Mouse (Mus musculus) CH12.LX (cell line): ENCODE measurements around the gene Nf1. TPM values are rescaled to one million over a fixed set of nuclear protein-coding genes. Genes with fewer than 3 reads are reported as not detected.

Experiments
- DNase-seq: peaks from one replicate; pipeline ENCODE4 v3.0.0-alpha.2; 2013; ENCODE audit errors: extremely low read depth
- H3K27ac ChIP-seq: 2 replicates; pipeline ENCODE4 v1.5.1; 2012; ENCODE audit warnings: low read depth, mild to moderate bottlenecking, control low read depth, moderate library complexity; ENCODE audit not compliant: insufficient read depth
- H3K27me3 ChIP-seq: replicated peaks from 2 replicates; pipeline ENCODE3; 2012; ENCODE audit warnings: inconsistent platforms
- H3K36me3 ChIP-seq, 2 experiments: replicated peaks in 1 of 2; 2 replicates each; pipeline versions ENCODE3 to v1.6.1; 2012; ENCODE audit warnings: inconsistent platforms in 1 of 2, low read length in 1 of 2, mild to moderate bottlenecking in 1 of 2, mixed read lengths in 1 of 2, moderate library complexity in 1 of 2; ENCODE audit not compliant: control insufficient read depth in 1 of 2, insufficient read depth in 1 of 2
- H3K4me1 ChIP-seq, 2 experiments: 2 replicates each; pipeline ENCODE4 v1.6.1; 2012; ENCODE audit warnings: inconsistent platforms in 1 of 2, moderate library complexity in 1 of 2; ENCODE audit not compliant: insufficient read depth in 2 of 2, control insufficient read depth in 1 of 2
- H3K4me2 ChIP-seq: 2 replicates; pipeline ENCODE4 v1.6.1; 2012; ENCODE audit warnings: low read depth, mild to moderate bottlenecking, control low read depth; ENCODE audit not compliant: poor library complexity, insufficient read depth, severe bottlenecking
- H3K4me3 ChIP-seq, 3 experiments: fragments of 150-350 bp in 1 of 3; sonication (generic) in 1 of 3; replicated peaks in 1 of 3; 2 replicates each; pipeline versions ENCODE3 to v1.5.1; 2011 to 2012; ENCODE audit warnings: low read depth in 2 of 3, low read length in 2 of 3, mild to moderate bottlenecking in 2 of 3, moderate library complexity in 2 of 3, control low read depth in 1 of 3, improper control_type of control experiment in 1 of 3, inconsistent platforms in 1 of 3, mixed read lengths in 1 of 3; ENCODE audit not compliant: poor library complexity in 1 of 3
- H3K79me2 ChIP-seq: replicated peaks from 2 replicates; pipeline ENCODE4 v1.6.1; 2012; ENCODE audit warnings: mild to moderate bottlenecking, moderate library complexity; ENCODE audit not compliant: control insufficient read depth, poor library complexity, insufficient read depth, severe bottlenecking; ENCODE audit errors: extremely low read depth
- H3K9ac ChIP-seq: 2 replicates; pipeline ENCODE4 v1.6.1; 2012; ENCODE audit warnings: low read depth, mild to moderate bottlenecking, control low read depth, moderate library complexity; ENCODE audit not compliant: insufficient read depth
- H3K9me3 ChIP-seq: replicated peaks from 2 replicates; pipeline ENCODE3; 2012; ENCODE audit warnings: low read length, inconsistent platforms, mixed read lengths
- BHLHE40 ChIP-seq: IDR thresholded peaks from 2 replicates; pipeline ENCODE4 v1.6.1; 2011; ENCODE audit warnings: mild to moderate bottlenecking, low read depth, low read length, improper control_type of control experiment
- CTCF ChIP-seq, 2 experiments: IDR thresholded peaks in 1 of 2; conservative IDR thresholded peaks in 1 of 2; 2 replicates each; pipeline ENCODE4 v1.5.1; 2011 to 2012; ENCODE audit warnings: low read depth in 2 of 2, low read length in 2 of 2, improper control_type of control experiment in 1 of 2, inconsistent platforms in 1 of 2, mild to moderate bottlenecking in 1 of 2, moderate library complexity in 1 of 2
- E2F4 ChIP-seq: IDR thresholded peaks from 2 replicates; pipeline ENCODE4 v1.6.1; 2011; ENCODE audit warnings: low read depth, low read length, improper control_type of control experiment; ENCODE audit not compliant: insufficient replicate concordance
- ELF1 ChIP-seq: IDR thresholded peaks from 2 replicates; pipeline ENCODE4 v1.6.1; 2014; ENCODE audit warnings: low read depth, mild to moderate bottlenecking, inconsistent platforms, low read length, improper control_type of control experiment
- EP300 ChIP-seq: IDR thresholded peaks from 2 replicates; pipeline ENCODE4 v1.6.1; 2011; ENCODE audit warnings: low read length, improper control_type of control experiment
- GABPA ChIP-seq: IDR thresholded peaks from 2 replicates; pipeline ENCODE4 v1.6.1; 2012; ENCODE audit warnings: low read depth, low read length, improper control_type of control experiment, inconsistent platforms; ENCODE audit not compliant: insufficient replicate concordance
- KAT2A ChIP-seq: IDR thresholded peaks from 2 replicates; pipeline ENCODE4 v1.6.1; 2012; ENCODE audit warnings: low read length, improper control_type of control experiment, inconsistent platforms; ENCODE audit not compliant: insufficient replicate concordance
- MAFK ChIP-seq: IDR thresholded peaks from 2 replicates; pipeline ENCODE4 v1.6.1; 2011; ENCODE audit warnings: low read length, improper control_type of control experiment; ENCODE audit not compliant: insufficient replicate concordance
- MAX ChIP-seq: IDR thresholded peaks from 2 replicates; pipeline ENCODE4 v1.6.1; 2011; ENCODE audit warnings: low read length, improper control_type of control experiment
- MAZ ChIP-seq: IDR thresholded peaks from 2 replicates; pipeline ENCODE4 v1.6.1; 2012; ENCODE audit warnings: low read depth, mild to moderate bottlenecking, inconsistent platforms, low read length, improper control_type of control experiment, moderate library complexity
- MEF2A ChIP-seq: IDR thresholded peaks from 2 replicates; pipeline ENCODE4 v1.6.1; 2014; ENCODE audit warnings: low read depth, mild to moderate bottlenecking, inconsistent platforms, low read length, improper control_type of control experiment, borderline replicate concordance
- MYC ChIP-seq: IDR thresholded peaks from 2 replicates; pipeline ENCODE4 v1.6.1; 2011; ENCODE audit warnings: low read depth, mild to moderate bottlenecking, improper control_type of control experiment, low read length
- POLR2A ChIP-seq: IDR thresholded peaks from 2 replicates; pipeline ENCODE4 v1.6.1; 2011; ENCODE audit warnings: low read depth, mild to moderate bottlenecking, improper control_type of control experiment, low read length
- RAD21 ChIP-seq: IDR thresholded peaks from 2 replicates; pipeline ENCODE4 v1.6.1; 2011; ENCODE audit warnings: low read depth, mild to moderate bottlenecking, low read length, improper control_type of control experiment, moderate library complexity
- RCOR1 ChIP-seq: conservative IDR thresholded peaks from 2 replicates; pipeline ENCODE4 v1.6.1; 2012; ENCODE audit warnings: low read depth, mild to moderate bottlenecking, inconsistent platforms, low read length, improper control_type of control experiment
- SMC3 ChIP-seq: IDR thresholded peaks from 2 replicates; pipeline ENCODE4 v1.6.1; 2011; ENCODE audit warnings: low read depth, low read length, improper control_type of control experiment
- TBP ChIP-seq: conservative IDR thresholded peaks from 2 replicates; pipeline ENCODE4 v1.6.1; 2011; ENCODE audit warnings: low read depth, low read length, improper control_type of control experiment
- UBTF ChIP-seq: IDR thresholded peaks from 2 replicates; pipeline ENCODE4 v1.6.1; 2012; ENCODE audit warnings: low read depth, mild to moderate bottlenecking, inconsistent platforms, low read length, improper control_type of control experiment, moderate library complexity
- USF1 ChIP-seq: IDR thresholded peaks from 2 replicates; pipeline ENCODE4 v1.6.1; 2014; ENCODE audit warnings: low read depth, mild to moderate bottlenecking, inconsistent platforms, low read length, improper control_type of control experiment
- USF2 ChIP-seq: conservative IDR thresholded peaks from 2 replicates; pipeline ENCODE4 v1.6.1; 2011; ENCODE audit warnings: low read depth, low read length, improper control_type of control experiment
- ZC3H11A ChIP-seq: IDR thresholded peaks from 2 replicates; pipeline ENCODE4 v1.6.1; 2012; ENCODE audit warnings: low read depth, mild to moderate bottlenecking, inconsistent platforms, low read length, improper control_type of control experiment
- ZMIZ1 ChIP-seq: IDR thresholded peaks from 2 replicates; pipeline ENCODE4 v1.6.1; 2012; ENCODE audit warnings: low read depth, mild to moderate bottlenecking, inconsistent platforms, low read length, improper control_type of control experiment
- ZNF384 ChIP-seq: IDR thresholded peaks from 2 replicates; pipeline ENCODE4 v1.6.1; 2012; ENCODE audit warnings: low read depth, low read length, improper control_type of control experiment, inconsistent platforms
- dilution Hi-C: fragments of 300-500 bp; cut with MboI; formaldehyde crosslinking; loops from 2 replicates; pipeline ENCODE4 v1.14.3; 2020; ENCODE audit warnings: low sequenced_read_pairs; ENCODE audit not compliant: extremely low pct_unique_long_range_greater_than_20kb, extremely low pct_ligation_motif_present
- in situ Hi-C: fragments of 300-500 bp; cut with MboI; formaldehyde crosslinking; loops from 3 replicates; pipeline ENCODE4 v1.14.3; 2019; ENCODE audit warnings: low sequenced_read_pairs, low pct_ligation_motif_present, low pct_unique_long_range_greater_than_20kb, mixed read lengths
- polyA plus RNA-seq: library from polyadenylated mRNA; unstranded; fragments of >175 nt; gene quantifications from 2 replicates; pipeline ENCODE4 v1.2.1, GENCODE M21; 2012; ENCODE audit warnings: low read depth; ENCODE audit not compliant: insufficient read length
- total RNA-seq, 2 experiments: library from RNA; depleted of rRNA; stranded (reverse); fragments of 300-350 nt in 1 of 2; fragments of >200 nt in 1 of 2; gene quantifications; 2 replicates each; pipeline ENCODE4 v1.2.3; 2012 to 2014

Gene Nf1
- total and polyA plus RNA-seq, 3 experiments, result 7.3 to 19.5 (median 12.4) TPM

DNA sequence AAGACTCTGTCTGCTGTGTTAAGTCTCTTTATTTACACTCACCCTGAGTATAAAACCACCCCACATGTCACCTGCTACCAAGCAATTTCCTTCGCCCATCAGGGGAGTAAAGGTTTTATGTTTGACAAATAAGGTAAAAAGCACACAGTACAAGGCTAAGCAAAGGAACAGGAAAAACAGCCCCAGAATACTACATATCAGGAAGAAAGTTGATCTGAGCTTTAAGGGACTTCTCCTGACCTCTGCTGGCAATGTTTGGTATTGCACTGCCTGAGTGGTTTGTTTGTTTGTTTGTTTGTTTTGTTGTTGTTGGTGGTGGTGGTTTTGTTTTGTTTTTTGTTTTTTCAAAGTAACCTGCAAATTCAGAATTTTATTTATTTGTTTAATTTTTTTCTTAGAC is 43.3 kb upstream of the Nf1 start:
- H3K27me3 ChIP-seq, result no peaks in the 10 kb centered on the region
- TF ChIP-seq RCOR1, result no peak
- TF ChIP-seq RAD21, result peak; percentile 96
- TF ChIP-seq ELF1, result peak; percentile 63; the same call in 1 of the 2 replicates
- no peak for TF ChIP-seq USF2
- TF ChIP-seq MAZ, result no peak
- TF ChIP-seq EP300, result peak; percentile 19; the same call in 1 of the 2 replicates
- peak; percentile 27; the same call in 1 of the 2 replicates for TF ChIP-seq ZNF384
- 0 out of 2 replicates have a peak, but pooled peaks have one; percentile 35 for TF ChIP-seq MEF2A
- no peak for TF ChIP-seq ZMIZ1
- TF ChIP-seq SMC3, result peak; percentile 94
- no peak for TF ChIP-seq USF1
- no peak for TF ChIP-seq MAFK
- no peak for TF ChIP-seq TBP
- no peak for TF ChIP-seq POLR2A
- TF ChIP-seq CTCF (conservative IDR thresholded peaks at IDR 0.05 in 1 of 2, IDR thresholded peaks at IDR 0.05 in 1 of 2; ENCODE audit: low read depth in 2 of 2, low read length in 2 of 2), result peak; percentile 96 to 99
- no peak for TF ChIP-seq UBTF
- TF ChIP-seq KAT2A, result no peak
- TF ChIP-seq ZC3H11A, result peak; percentile 83
- TF ChIP-seq BHLHE40, result peak; percentile 33
- TF ChIP-seq MAX, result no peak
- TF ChIP-seq GABPA, result no peak
- no peak for TF ChIP-seq E2F4
- no peak for TF ChIP-seq MYC
- H3K4me1 ChIP-seq, result peaks cover 9 to 23% of the 10 kb centered on the region in 2 experiments; a peak in 3 of 4 replicates
- no peak overlapping the region for H3K9ac ChIP-seq
- H3K4me2 ChIP-seq, result no peak overlapping the region
- dilution Hi-C loops (no loop called here), in situ Hi-C loops (no loop called here)
- no peak overlapping the region for H3K27ac ChIP-seq
- H3K79me2 ChIP-seq, result no peaks in the 10 kb centered on the region
- no peaks in the 10 kb centered on the region for H3K36me3 ChIP-seq
- peak; percentile 50 for DNase-seq
- no peak overlapping the region for H3K4me3 ChIP-seq
- H3K9me3 ChIP-seq, result no peaks in the 10 kb centered on the region
